Mouse (Mus musculus): ENCODE data around the gene Cpsf2. TPM values are rescaled to one million over a fixed set of nuclear protein-coding genes. Genes with fewer than 3 reads are reported as not detected.

The Cpsf2 gene
- polyA plus RNA-seq, 1 experiment from 2014 or later: 43.3 TPM

DNA sequence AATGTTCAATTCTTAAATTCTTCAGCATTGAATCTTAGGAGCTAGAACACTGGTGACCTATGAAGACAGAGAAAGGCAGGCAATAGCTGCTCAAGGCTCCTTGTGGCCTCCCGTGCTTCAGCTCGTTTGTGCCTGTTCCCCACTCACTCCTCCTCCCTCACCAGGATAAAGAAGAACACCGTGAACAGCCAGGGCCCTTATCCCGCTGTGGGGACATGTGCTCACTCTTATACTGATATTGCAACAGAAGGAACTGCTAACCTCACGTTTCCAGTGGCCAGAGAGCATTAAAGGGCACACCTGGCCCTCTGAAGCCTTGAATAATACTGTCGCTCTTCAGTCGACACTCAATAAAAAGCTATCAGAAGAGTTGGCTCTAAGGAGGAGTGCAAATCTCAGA is 53.4 kb downstream of the Cpsf2 start:
- Histone ChIP-seq H3K27me3 (ENCODE audit: control insufficient read depth, insufficient read depth, low read length) (no peaks in the 10 kb centered on the region), H3K36me3 (ENCODE audit: control insufficient read depth, insufficient read depth, low read length) (no peaks in the 10 kb centered on the region), H3K9ac (ENCODE audit: low read depth, low read length) (no peak overlapping the region), H3K27ac (ENCODE audit: low read depth, low read length) (no peak overlapping the region), H3K9me3 (ENCODE audit: control insufficient read depth, low read length) (no peaks in the 10 kb centered on the region), H3K4me3 (ENCODE audit: low read depth, low read length) (no peak overlapping the region), H3K4me1 (replicated peaks; ENCODE audit: control insufficient read depth, insufficient read depth, low read length) (no peaks in the 10 kb centered on the region), H3K4me2 (replicated peaks; ENCODE audit: low read depth, low read length) (no peak overlapping the region)
- WGBS: 54% methylated on average over 7 of the region's 7 CpGs
- no peak for DNase-seq (ENCODE audit: low spot score)
- ATAC-seq (ENCODE audit: low FRiP score): no peak

DNA sequence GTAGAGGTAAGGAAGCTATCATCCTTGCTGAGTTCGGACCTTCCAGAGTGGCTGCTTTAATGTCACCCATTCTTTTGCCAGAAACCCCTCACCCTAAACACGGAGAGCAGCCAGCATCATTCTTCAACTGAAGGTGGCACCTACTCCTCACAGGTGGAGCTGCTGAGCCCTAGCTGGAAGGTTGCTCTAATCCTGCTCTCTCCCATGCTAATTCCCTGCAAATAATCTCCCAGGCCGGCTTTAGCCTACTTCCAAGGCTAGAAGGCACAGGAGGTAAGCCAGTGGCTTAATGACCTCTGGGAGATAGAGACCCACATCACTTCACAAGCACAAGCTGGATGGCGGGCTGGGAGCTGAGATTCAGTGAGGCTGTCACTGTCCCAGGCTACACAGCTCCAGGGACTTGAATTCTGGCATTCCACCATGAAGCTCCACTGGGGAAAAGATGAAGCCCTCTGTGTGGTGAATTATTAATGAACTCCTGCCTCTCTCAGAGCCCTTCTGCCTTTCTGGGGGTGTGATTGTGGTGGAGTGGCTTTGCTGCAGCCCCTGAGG is 54.2 kb downstream of the Cpsf2 start:
- H3K36me3 ChIP-seq (ENCODE audit: control insufficient read depth, insufficient read depth, low read length): no peaks in the 10 kb centered on the region
- no peak for DNase-seq (ENCODE audit: low spot score)
- WGBS: 49% methylated on average over 4 of the region's 4 CpGs

DNA sequence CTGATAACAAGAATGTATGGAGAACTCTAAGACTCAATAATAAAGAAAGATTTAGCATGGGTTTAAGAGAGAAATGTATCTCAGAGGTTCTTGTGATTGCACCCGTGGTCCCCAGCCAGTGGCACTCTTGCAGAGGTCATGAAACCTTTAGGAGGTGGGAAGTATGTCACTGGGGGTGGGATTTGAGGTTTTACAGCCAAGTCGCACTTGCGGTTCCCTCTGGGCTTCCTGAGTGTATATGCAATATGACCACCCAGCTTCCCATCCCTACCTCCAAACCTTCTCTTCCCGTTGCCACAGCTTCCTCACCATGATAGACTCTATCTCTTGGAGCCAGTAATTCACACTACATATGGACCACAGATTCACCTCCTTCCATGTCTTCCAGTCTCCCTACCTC is 59.1 kb downstream of the Cpsf2 start:
- Histone ChIP-seq H3K27ac (ENCODE audit: low read depth, low read length) (no peak overlapping the region), H3K9me3 (ENCODE audit: control insufficient read depth, low read length) (no peaks in the 10 kb centered on the region), H3K36me3 (ENCODE audit: control insufficient read depth, insufficient read depth, low read length) (no peaks in the 10 kb centered on the region), H3K9ac (ENCODE audit: low read depth, low read length) (no peak overlapping the region), H3K27me3 (ENCODE audit: control insufficient read depth, insufficient read depth, low read length) (no peaks in the 10 kb centered on the region), H3K4me2 (replicated peaks; ENCODE audit: low read depth, low read length) (no peak overlapping the region), H3K4me3 (ENCODE audit: low read depth, low read length) (no peak overlapping the region), H3K4me1 (replicated peaks; ENCODE audit: control insufficient read depth, insufficient read depth, low read length) (no peaks in the 10 kb centered on the region)
- no peak for DNase-seq (ENCODE audit: low spot score)
- WGBS: 84% methylated on average over 4 of the region's 4 CpGs
- ATAC-seq (ENCODE audit: low FRiP score): no peak

More for the DNA sequence above, 54.2 kb downstream of the Cpsf2 start:
- ATAC-seq (ENCODE audit: low FRiP score): peak; percentile 30; the same call in 1 of the 2 replicates
- H3K27ac ChIP-seq (ENCODE audit: low read depth, low read length): no peak overlapping the region
- H3K27me3 ChIP-seq (ENCODE audit: control insufficient read depth, insufficient read depth, low read length): no peaks in the 10 kb centered on the region
- no peak overlapping the region for H3K4me2 ChIP-seq (replicated peaks; ENCODE audit: low read depth, low read length)
- H3K9ac ChIP-seq (ENCODE audit: low read depth, low read length): no peak overlapping the region
- H3K9me3 ChIP-seq (ENCODE audit: control insufficient read depth, low read length): no peaks in the 10 kb centered on the region
- H3K4me3 ChIP-seq (ENCODE audit: low read depth, low read length): no peak overlapping the region
- H3K4me1 ChIP-seq (replicated peaks; ENCODE audit: control insufficient read depth, insufficient read depth, low read length): no peaks in the 10 kb centered on the region

DNA sequence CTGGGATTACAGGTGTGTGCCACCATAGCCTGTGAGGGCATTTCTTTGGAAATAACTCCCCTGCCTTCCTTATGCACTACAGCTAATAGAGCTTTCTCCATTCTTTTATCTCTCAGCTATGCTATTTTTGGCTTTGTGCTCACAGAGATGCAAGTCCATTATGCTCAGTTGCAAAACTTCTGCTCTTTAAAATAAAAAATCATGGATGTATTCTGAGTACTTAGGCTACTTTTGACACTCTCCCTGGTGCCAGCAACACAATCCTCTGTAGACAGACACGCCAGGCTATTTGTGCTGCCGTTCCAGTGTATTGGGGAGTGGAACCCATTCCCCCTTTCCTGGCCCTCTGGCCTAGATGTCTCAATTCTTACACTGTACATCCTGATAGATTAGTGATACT is 64.1 kb downstream of the Cpsf2 start:
- H3K27ac ChIP-seq (ENCODE audit: low read depth, low read length): no peak overlapping the region
- no peaks in the 10 kb centered on the region for H3K36me3 ChIP-seq (ENCODE audit: control insufficient read depth, insufficient read depth, low read length)
- H3K9ac ChIP-seq (ENCODE audit: low read depth, low read length): no peak overlapping the region
- no peak overlapping the region for H3K4me2 ChIP-seq (replicated peaks; ENCODE audit: low read depth, low read length)
- H3K27me3 ChIP-seq (ENCODE audit: control insufficient read depth, insufficient read depth, low read length): no peaks in the 10 kb centered on the region
- ATAC-seq (ENCODE audit: low FRiP score): no peak
- H3K9me3 ChIP-seq (ENCODE audit: control insufficient read depth, low read length): no peaks in the 10 kb centered on the region
- no peak for DNase-seq (ENCODE audit: low spot score)
- no peaks in the 10 kb centered on the region for H3K4me1 ChIP-seq (replicated peaks; ENCODE audit: control insufficient read depth, insufficient read depth, low read length)
- 95% methylated on average over 2 of the region's 2 CpGs for WGBS
- no peak overlapping the region for H3K4me3 ChIP-seq (ENCODE audit: low read depth, low read length)

DNA sequence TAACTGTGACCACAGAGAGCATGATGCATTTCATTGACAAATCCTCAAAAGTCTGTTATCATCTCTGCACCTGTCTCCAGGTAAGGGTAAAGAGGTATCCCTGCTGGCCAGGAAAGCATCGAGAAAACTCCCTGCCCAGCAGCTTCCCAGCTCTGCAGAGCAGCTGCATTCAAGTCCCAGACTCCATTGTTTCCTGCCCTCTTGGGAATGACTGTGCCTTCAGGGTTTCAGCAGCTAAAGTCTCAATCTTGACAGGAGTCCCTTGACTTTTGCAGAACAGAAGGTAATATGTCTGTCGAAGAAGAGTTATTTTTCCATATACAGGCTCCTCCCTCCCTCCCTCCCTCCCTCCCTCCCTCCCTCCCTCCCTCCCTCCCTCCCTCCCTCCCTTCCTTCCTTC is 65.9 kb downstream of the Cpsf2 start:
- no peaks in the 10 kb centered on the region for H3K9me3 ChIP-seq (ENCODE audit: control insufficient read depth, low read length)
- no peak overlapping the region for H3K27ac ChIP-seq (ENCODE audit: low read depth, low read length)
- no peak for ATAC-seq (ENCODE audit: low FRiP score)
- H3K4me2 ChIP-seq (replicated peaks; ENCODE audit: low read depth, low read length): no peak overlapping the region
- H3K27me3 ChIP-seq (ENCODE audit: control insufficient read depth, insufficient read depth, low read length): no peaks in the 10 kb centered on the region
- H3K36me3 ChIP-seq (ENCODE audit: control insufficient read depth, insufficient read depth, low read length): no peaks in the 10 kb centered on the region
- peak; percentile 25 for DNase-seq (ENCODE audit: low spot score)
- WGBS: 37% methylated on average over 2 of the region's 2 CpGs
- H3K4me3 ChIP-seq (ENCODE audit: low read depth, low read length): no peak overlapping the region
- no peaks in the 10 kb centered on the region for H3K4me1 ChIP-seq (replicated peaks; ENCODE audit: control insufficient read depth, insufficient read depth, low read length)
- H3K9ac ChIP-seq (ENCODE audit: low read depth, low read length): no peak overlapping the region

DNA sequence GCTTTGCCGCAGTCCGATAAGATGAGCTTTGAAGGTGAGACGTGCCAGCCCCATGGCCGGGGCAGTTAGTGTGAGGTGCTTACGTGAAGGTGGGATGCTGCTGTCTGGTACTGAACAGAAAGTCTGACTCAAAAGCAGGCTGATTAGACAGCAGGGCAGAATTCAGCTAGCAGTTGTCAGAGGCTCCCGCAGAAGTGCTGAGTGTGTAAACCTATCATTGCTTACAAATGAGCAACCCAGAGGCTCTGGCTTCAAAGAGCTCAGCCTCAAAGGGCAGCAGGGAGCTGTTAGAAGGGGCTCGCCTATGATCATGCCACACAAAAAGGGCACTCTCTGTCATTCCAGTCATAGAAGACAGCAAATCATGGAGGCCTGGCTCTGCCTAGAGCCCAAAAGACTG is 66.5 kb downstream of the Cpsf2 start:
- Histone ChIP-seq H3K4me1 (replicated peaks; ENCODE audit: control insufficient read depth, insufficient read depth, low read length) (no peaks in the 10 kb centered on the region), H3K4me3 (ENCODE audit: low read depth, low read length) (no peak overlapping the region), H3K4me2 (replicated peaks; ENCODE audit: low read depth, low read length) (no peak overlapping the region), H3K9me3 (ENCODE audit: control insufficient read depth, low read length) (no peaks in the 10 kb centered on the region), H3K9ac (ENCODE audit: low read depth, low read length) (no peak overlapping the region), H3K27ac (ENCODE audit: low read depth, low read length) (no peak overlapping the region; the same call in 1 of the 2 replicates), H3K36me3 (ENCODE audit: control insufficient read depth, insufficient read depth, low read length) (no peaks in the 10 kb centered on the region), H3K27me3 (ENCODE audit: control insufficient read depth, insufficient read depth, low read length) (no peaks in the 10 kb centered on the region)
- 64% methylated on average over 7 of the region's 7 CpGs for WGBS
- no peak for ATAC-seq (ENCODE audit: low FRiP score)
- no peak for DNase-seq (ENCODE audit: low spot score)

DNA sequence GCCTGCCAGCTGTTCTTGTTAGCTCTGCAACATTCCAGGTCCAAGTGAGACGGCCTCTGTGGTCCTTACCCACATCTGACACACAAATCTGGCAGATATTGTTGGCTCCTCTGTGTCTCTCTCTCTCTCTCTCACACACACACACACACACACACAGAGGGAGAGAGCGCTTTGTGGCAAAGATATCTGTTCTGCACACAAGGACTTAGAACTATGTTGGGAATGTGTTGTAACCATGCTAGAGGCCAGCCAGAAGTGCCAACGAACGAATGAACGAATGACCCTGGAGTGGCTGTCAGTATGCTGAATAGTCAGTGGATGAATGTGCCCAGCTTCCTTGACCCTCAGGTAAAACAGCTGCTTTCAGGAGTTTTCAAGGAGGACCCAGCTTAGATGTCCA is 68.1 kb downstream of the Cpsf2 start:
- Histone ChIP-seq H3K27ac (ENCODE audit: low read depth, low read length) (no peak overlapping the region), H3K9ac (ENCODE audit: low read depth, low read length) (no peak overlapping the region), H3K4me2 (replicated peaks; ENCODE audit: low read depth, low read length) (no peak overlapping the region), H3K4me3 (ENCODE audit: low read depth, low read length) (no peak overlapping the region), H3K27me3 (ENCODE audit: control insufficient read depth, insufficient read depth, low read length) (no peaks in the 10 kb centered on the region), H3K36me3 (ENCODE audit: control insufficient read depth, insufficient read depth, low read length) (no peaks in the 10 kb centered on the region), H3K4me1 (replicated peaks; ENCODE audit: control insufficient read depth, insufficient read depth, low read length) (no peaks in the 10 kb centered on the region), H3K9me3 (ENCODE audit: control insufficient read depth, low read length) (no peaks in the 10 kb centered on the region)
- WGBS: 81% methylated on average over 5 of the region's 5 CpGs
- DNase-seq (ENCODE audit: low spot score): no peak
- no peak for ATAC-seq (ENCODE audit: low FRiP score)

DNA sequence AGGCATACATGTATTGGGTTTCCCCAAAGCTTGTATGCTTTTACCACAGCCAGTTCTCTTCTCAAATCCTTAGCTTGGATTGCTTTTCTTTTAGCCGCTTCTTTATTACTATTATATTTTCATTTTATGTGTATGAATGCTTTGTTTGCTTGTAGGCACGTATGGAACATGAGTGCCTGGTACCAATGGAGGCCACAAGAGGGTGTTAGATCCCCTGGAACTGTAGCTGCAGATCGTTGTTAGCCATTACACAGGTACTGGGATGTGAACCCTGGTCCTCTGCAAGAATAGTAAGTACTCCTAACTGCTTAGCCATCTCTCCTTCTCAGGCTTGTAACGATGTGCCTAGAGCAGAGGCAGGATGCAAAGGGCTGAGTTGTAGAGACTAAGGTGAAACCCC is 78.4 kb downstream of the Cpsf2 start:
- Histone ChIP-seq H3K4me1 (replicated peaks; ENCODE audit: control insufficient read depth, insufficient read depth, low read length) (0 out of 2 replicates have a peak, but pooled peaks cover 2% of the 10 kb centered on the region), H3K4me2 (replicated peaks; ENCODE audit: low read depth, low read length) (no peak overlapping the region), H3K9ac (ENCODE audit: low read depth, low read length) (no peak overlapping the region), H3K9me3 (ENCODE audit: control insufficient read depth, low read length) (no peaks in the 10 kb centered on the region), H3K27me3 (ENCODE audit: control insufficient read depth, insufficient read depth, low read length) (no peaks in the 10 kb centered on the region), H3K36me3 (ENCODE audit: control insufficient read depth, insufficient read depth, low read length) (no peaks in the 10 kb centered on the region), H3K27ac (ENCODE audit: low read depth, low read length) (no peak overlapping the region), H3K4me3 (ENCODE audit: low read depth, low read length) (no peak overlapping the region)
- no peak for ATAC-seq (ENCODE audit: low FRiP score)
- DNase-seq (ENCODE audit: low spot score): no peak
- WGBS: 87% methylated on average over 4 of the region's 4 CpGs

DNA sequence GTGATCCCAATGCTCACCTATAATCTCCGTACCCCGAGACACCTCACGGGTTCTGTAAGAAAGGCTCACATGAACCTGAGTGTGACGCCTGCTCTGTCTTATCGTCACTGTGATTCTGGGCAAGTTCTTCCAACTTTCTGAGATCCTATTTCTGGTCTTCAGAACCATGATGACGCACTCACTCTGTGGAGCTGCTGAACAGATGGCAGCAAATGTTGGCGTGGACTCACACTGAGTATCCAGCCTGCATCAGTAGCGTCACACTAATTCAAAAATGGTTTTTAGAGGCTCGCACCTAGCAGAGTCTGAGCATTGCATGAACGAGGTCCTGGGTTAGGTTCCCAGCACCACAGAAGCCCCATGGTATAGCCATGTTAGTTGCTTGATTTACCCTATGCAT is 80.0 kb downstream of the Cpsf2 start:
- WGBS: 96% methylated on average over 10 of the region's 10 CpGs

More for the DNA sequence above, 80.0 kb downstream of the Cpsf2 start:
- H3K9me3 ChIP-seq (ENCODE audit: control insufficient read depth, low read length): no peaks in the 10 kb centered on the region
- no peak overlapping the region for H3K27ac ChIP-seq (ENCODE audit: low read depth, low read length)
- H3K27me3 ChIP-seq (ENCODE audit: control insufficient read depth, insufficient read depth, low read length): no peaks in the 10 kb centered on the region
- H3K4me1 ChIP-seq (replicated peaks; ENCODE audit: control insufficient read depth, insufficient read depth, low read length): 0 out of 2 replicates have a peak, but pooled peaks cover 2% of the 10 kb centered on the region
- DNase-seq (ENCODE audit: low spot score) (no peak), ATAC-seq (ENCODE audit: low FRiP score) (no peak)
- no peak overlapping the region for H3K4me3 ChIP-seq (ENCODE audit: low read depth, low read length)
- no peak overlapping the region for H3K9ac ChIP-seq (ENCODE audit: low read depth, low read length)
- no peaks in the 10 kb centered on the region for H3K36me3 ChIP-seq (ENCODE audit: control insufficient read depth, insufficient read depth, low read length)
- no peak overlapping the region for H3K4me2 ChIP-seq (replicated peaks; ENCODE audit: low read depth, low read length)
